Mouse (Mus musculus): ENCODE results near the gene Gpr153. TPM values are rescaled to one million over a fixed set of nuclear protein-coding genes. Genes with fewer than 3 reads are reported as not detected.

Gpr153 gene
- polyA plus RNA-seq, 1 experiment from 2014 or later: 0.81 TPM

DNA sequence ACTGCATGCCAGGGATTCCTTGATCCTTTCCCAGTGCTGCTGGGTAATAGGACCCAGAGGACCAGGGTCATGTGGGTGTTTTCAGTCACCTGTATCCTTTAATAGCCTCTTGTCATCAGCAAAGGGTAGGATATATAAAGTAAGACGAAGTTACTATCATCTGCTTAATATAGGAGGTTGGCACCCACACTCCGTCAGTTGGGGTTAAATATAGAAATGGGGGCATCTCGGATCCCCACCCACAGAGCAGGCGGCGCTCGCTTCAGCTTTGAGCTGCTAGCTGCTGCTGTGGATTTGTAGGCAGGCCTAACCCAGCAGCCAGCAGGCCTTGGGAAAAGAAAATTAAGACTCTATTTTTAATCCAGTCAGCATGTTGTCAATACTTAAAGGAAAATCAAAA, 28.0 kb upstream of the Gpr153 start:
- ATAC-seq (ENCODE audit: low read depth): no peak
- WGBS (ENCODE audit: insufficient replicate concordance): 74% methylated on average over 6 of the region's 6 CpGs
- Histone ChIP-seq H3K36me3 (no peaks in the 10 kb centered on the region), H3K27me3 (no peaks in the 10 kb centered on the region), H3K9ac (no peak overlapping the region), H3K27ac (no peak overlapping the region), H3K4me1 (replicated peaks) (peaks cover 5% of the 10 kb centered on the region; the same call in 1 of the 2 replicates), H3K4me2 (no peak overlapping the region), H3K4me3 (replicated peaks) (no peak overlapping the region), H3K9me3 (replicated peaks) (no peaks in the 10 kb centered on the region)
- DNase-seq: no peak

DNA sequence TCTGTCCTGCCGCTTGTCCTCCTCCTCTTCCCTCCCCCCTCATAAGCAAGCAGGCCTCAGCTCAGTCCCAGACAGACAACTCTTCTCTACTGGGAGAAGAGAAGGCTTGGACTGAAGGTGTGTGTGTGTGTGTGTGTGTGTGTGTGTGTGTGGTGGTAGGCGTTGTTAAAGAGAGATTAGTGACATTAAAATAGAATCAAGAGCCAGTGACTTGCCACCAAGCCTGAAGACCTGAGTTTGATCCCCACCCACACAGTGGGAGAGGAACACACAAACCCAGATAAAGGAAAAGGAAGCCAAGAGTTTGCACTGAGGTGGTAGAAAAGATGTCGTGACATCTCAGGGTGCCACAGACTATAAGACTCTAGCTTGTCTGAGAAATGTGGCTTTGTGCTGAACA, 26.8 kb upstream of the Gpr153 start:
- H3K9ac ChIP-seq: no peak overlapping the region
- no peaks in the 10 kb centered on the region for H3K27me3 ChIP-seq
- ATAC-seq (ENCODE audit: low read depth) (no peak), DNase-seq (no peak)
- whole genome bisulfite sequencing (ENCODE audit: insufficient replicate concordance): 27% methylated on average over 3 of the region's 3 CpGs
- no peak overlapping the region for H3K27ac ChIP-seq
- H3K4me1 ChIP-seq (replicated peaks): peaks cover 5% of the 10 kb centered on the region; the same call in 1 of the 2 replicates
- no peak overlapping the region for H3K4me2 ChIP-seq
- H3K36me3 ChIP-seq: no peaks in the 10 kb centered on the region
- no peaks in the 10 kb centered on the region for H3K9me3 ChIP-seq (replicated peaks)
- no peak overlapping the region for H3K4me3 ChIP-seq (replicated peaks)

DNA sequence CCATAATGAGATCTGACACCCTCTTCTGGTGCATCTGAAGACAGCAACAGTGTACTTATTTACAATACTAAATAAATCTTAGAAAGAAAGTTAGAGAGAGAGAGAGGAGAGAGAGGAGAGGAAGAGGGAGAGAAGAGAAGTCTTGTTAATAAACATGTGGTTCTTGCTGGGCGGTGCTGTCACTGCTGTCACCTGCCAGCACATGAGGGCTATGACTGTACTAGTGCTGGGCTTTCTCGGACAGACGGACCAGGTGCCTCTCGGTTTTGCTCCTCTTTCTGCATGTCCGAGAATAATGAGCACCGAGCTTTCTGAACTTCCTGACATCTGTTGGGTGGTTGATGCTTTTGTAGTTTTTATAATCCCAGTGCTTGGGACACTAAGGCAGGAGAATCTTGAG, 23.4 kb upstream of the Gpr153 start:
- Histone ChIP-seq H3K4me2 (no peak overlapping the region), H3K4me1 (replicated peaks) (peaks cover 5% of the 10 kb centered on the region; the same call in 1 of the 2 replicates), H3K36me3 (no peaks in the 10 kb centered on the region), H3K27me3 (no peaks in the 10 kb centered on the region), H3K27ac (no peak overlapping the region), H3K9me3 (replicated peaks) (no peaks in the 10 kb centered on the region), H3K9ac (no peak overlapping the region), H3K4me3 (replicated peaks) (no peak overlapping the region)
- DNase-seq (no peak), ATAC-seq (ENCODE audit: low read depth) (no peak)
- 83% methylated on average over 6 of the region's 6 CpGs for WGBS (ENCODE audit: insufficient replicate concordance)

DNA sequence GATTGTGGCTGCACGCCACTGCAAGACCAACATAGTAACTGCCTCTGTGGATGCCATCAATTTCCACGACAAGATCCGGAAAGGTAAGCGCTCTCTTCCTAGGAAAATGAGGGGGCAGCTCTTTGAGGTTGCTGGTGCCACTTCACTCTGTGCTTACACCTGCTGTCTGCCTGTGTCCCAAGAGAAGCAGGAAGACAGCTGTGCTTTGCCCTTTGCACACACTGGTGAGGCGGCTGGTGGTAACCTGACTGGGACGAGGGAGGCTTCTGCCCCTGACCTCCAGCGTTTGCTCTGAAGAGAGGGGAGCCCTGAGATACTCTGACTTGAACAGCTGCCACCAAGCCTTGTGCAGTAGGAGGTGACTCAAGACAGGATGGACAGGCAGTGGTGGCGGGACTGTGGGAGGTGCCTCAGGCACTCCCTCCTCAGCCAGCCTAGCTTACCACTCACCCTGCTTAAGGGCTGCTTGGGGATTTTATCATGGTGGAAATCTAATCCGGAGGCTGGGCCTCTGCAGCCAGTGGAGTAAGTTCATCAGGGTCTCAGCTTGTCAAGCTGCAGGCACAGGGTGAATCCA, 20.8 kb upstream of the Gpr153 start:
- Histone ChIP-seq H3K4me2 (no peak overlapping the region), H3K9me3 (replicated peaks) (no peaks in the 10 kb centered on the region), H3K27ac (no peak overlapping the region), H3K4me3 (replicated peaks) (no peak overlapping the region), H3K27me3 (no peaks in the 10 kb centered on the region), H3K36me3 (no peaks in the 10 kb centered on the region), H3K4me1 (replicated peaks) (peaks cover 24% of the 10 kb centered on the region), H3K9ac (no peak overlapping the region)
- DNase-seq (no peak), ATAC-seq (ENCODE audit: low read depth) (no peak)
- 68% methylated on average over 9 of the region's 9 CpGs for WGBS (ENCODE audit: insufficient replicate concordance)

DNA sequence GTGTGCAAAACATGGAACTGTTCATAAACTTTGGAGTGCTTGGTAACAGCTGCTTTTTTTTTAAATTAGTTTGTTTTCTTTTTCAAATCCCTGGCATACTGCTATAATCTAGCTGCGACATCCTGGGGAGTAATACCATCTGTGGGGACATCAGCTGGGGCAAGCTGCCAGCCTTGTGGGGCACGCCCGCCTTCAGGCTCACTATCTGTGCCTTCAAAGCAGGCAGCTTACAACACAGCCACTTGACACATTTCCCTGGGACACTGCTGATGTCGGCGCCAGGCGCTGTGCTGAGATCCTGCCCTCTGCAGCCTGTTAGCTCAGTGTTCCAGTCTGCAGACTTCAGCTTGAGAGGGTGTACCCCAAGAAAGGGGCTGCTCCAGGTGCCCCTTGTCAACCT, 17.0 kb upstream of the Gpr153 start:
- Histone ChIP-seq H3K4me2 (peak overlapping the region; percentile 4; the same call in 1 of the 2 replicates), H3K4me3 (replicated peaks) (no peak overlapping the region), H3K9me3 (replicated peaks) (no peaks in the 10 kb centered on the region), H3K9ac (no peak overlapping the region), H3K36me3 (no peaks in the 10 kb centered on the region), H3K27me3 (no peaks in the 10 kb centered on the region), H3K4me1 (replicated peaks) (peaks cover 33% of the 10 kb centered on the region), H3K27ac (peak overlapping the region; percentile 56; the same call in 1 of the 2 replicates)
- peak; percentile 20 for DNase-seq
- peak; percentile 87 for ATAC-seq (ENCODE audit: low read depth)
- 37% methylated on average over 6 of the region's 6 CpGs for WGBS (ENCODE audit: insufficient replicate concordance)

DNA sequence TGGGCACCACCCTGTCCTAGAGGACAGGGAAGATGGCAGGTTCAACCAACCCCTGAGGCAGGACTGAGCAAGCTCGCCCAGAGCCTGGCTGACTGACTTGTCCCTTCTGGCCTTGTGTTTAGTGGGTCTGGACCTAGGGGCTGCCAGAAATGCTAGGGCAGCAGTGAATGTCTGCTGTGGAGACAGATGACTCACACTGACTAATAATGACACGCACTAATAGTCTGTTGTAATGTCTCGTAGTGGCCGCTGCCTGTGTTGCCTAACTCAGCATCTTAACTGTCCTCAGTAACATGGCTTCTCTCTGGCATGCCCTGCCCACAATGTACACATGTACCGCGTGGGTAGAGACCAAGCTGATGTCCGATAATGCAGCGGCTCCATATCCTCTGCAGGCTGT, 13.6 kb upstream of the Gpr153 start:
- no peak overlapping the region for H3K4me2 ChIP-seq
- DNase-seq (no peak), ATAC-seq (ENCODE audit: low read depth) (no peak)
- H3K9me3 ChIP-seq (replicated peaks): no peaks in the 10 kb centered on the region
- 78% methylated on average over 8 of the region's 8 CpGs for WGBS (ENCODE audit: insufficient replicate concordance)
- H3K36me3 ChIP-seq: no peaks in the 10 kb centered on the region
- no peak overlapping the region for H3K4me3 ChIP-seq (replicated peaks)
- no peaks in the 10 kb centered on the region for H3K27me3 ChIP-seq
- no peak overlapping the region for H3K9ac ChIP-seq
- peaks cover 56% of the 10 kb centered on the region for H3K4me1 ChIP-seq (replicated peaks)
- H3K27ac ChIP-seq: no peak overlapping the region

DNA sequence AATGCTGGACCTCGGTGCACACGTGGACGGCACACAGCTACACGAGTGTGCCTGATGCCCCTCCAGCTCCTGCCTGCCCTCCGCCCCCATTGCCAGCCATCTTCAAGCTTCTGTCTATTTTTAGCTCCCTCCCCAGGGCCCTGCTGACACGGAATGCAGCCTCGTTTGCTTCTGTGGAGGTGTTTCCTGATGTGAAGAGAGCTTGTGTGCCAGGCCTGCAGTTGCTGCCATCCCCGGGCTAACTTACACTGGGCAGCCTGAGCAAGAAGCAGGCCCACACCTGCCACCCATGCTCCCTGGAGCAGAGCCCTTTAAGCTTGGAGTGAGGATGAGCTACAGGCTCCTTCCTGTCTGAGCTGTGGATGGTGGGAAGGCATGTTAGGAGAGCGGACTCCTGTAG, 11.8 kb upstream of the Gpr153 start:
- no peak for ATAC-seq (ENCODE audit: low read depth)
- H3K9ac ChIP-seq: no peak overlapping the region
- no peaks in the 10 kb centered on the region for H3K9me3 ChIP-seq (replicated peaks)
- H3K4me1 ChIP-seq (replicated peaks): peaks cover 45% of the 10 kb centered on the region
- H3K36me3 ChIP-seq: no peaks in the 10 kb centered on the region
- no peak for DNase-seq
- no peaks in the 10 kb centered on the region for H3K27me3 ChIP-seq
- 62% methylated on average over 9 of the region's 9 CpGs for WGBS (ENCODE audit: insufficient replicate concordance)
- no peak overlapping the region for H3K4me2 ChIP-seq
- no peak overlapping the region for H3K4me3 ChIP-seq (replicated peaks)
- H3K27ac ChIP-seq: peak overlapping the region; percentile 85

DNA sequence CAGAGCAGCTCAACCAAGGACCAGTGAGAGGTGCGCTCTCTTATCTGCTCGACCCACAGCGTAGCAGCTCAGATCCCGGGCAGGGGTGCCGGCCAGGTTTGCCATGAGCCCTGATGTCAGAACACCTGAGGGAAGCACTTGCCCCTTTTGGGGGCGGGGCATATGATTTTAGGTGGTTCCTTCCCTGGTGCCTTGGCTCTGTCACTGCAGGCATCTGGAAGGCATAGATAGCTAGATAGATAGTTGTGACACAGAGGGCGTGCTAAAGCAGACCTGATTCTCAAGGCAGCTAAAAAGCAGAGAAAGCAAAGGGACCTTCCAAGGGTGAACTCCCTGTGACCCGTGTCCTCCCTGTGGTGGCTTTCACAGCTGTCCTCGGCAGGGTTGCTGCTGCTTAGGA, 10.9 kb upstream of the Gpr153 start:
- ATAC-seq (ENCODE audit: low read depth): peak; percentile 69
- DNase-seq: peak; percentile 63
- WGBS (ENCODE audit: insufficient replicate concordance): 43% methylated on average over 9 of the region's 9 CpGs
- Histone ChIP-seq H3K4me1 (replicated peaks) (peaks cover 39% of the 10 kb centered on the region), H3K9ac (peak overlapping the region; percentile 43; the same call in 1 of the 2 replicates), H3K4me3 (replicated peaks) (peak overlapping the region; percentile 14; the same call in 1 of the 2 replicates), H3K9me3 (replicated peaks) (no peaks in the 10 kb centered on the region), H3K36me3 (no peaks in the 10 kb centered on the region), H3K27ac (peak overlapping the region; percentile 85), H3K27me3 (no peaks in the 10 kb centered on the region), H3K4me2 (peak overlapping the region; percentile 58)

DNA sequence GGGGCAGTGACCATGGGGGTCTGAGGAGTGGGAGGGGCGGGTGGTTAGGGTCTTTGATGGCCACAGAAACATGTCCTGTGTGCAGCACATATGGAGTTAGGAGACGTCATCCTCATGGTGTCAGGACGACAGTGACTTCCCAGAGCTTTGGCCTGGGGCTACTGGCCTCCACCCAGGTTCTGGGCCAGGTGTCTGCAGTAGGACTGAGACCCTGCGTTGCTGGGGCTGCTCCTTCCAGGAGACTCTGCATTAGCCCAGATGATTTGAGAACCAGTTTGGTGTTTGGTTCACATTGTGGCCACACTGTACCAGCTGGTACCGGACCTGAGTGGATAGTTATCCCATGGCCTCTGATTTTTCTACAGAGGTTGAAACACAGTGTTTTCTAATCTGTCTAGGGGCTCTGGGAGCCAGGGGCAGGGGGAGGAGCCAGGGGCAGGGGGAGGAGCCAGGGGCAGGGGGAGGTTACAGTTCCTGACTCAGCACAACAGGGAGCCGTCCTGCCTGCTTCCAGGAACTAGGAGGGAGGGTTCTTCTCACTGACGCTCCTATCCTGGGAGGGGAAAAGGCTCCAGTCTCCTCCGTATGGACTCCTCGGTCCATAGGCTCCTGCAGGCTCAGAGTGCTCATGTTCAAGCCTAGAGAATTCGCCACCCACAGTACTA, 10.4 kb upstream of the Gpr153 start:
- no peaks in the 10 kb centered on the region for H3K27me3 ChIP-seq
- DNase-seq (peak; percentile 53), ATAC-seq (ENCODE audit: low read depth) (peak; percentile 83)
- peak overlapping the region; percentile 58 for H3K4me2 ChIP-seq
- WGBS (ENCODE audit: insufficient replicate concordance): 34% methylated on average over 10 of the region's 10 CpGs
- peak overlapping the region; percentile 85 for H3K27ac ChIP-seq
- H3K4me3 ChIP-seq (replicated peaks): peak overlapping the region; percentile 14
- no peaks in the 10 kb centered on the region for H3K9me3 ChIP-seq (replicated peaks)
- peaks cover 36% of the 10 kb centered on the region for H3K4me1 ChIP-seq (replicated peaks)
- H3K36me3 ChIP-seq: no peaks in the 10 kb centered on the region
- peak overlapping the region; percentile 43 for H3K9ac ChIP-seq

DNA sequence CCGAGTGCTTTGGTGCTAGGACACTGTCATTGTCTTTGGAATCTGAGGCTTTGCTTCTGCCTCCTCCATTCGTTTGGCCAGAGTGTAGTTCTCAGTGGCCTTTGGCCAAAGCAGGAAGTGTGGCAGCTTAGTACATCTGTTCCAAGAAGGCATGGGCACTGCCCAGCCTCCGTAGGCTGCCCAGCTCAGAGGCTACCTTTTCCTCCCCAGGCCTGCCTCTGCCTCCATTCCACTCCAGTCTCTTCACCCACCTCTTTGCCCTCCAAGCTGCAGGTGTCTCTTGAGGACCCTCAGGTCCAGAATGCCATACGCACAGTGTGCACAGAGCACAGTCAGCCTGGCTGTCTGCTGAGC, 9.9 kb upstream of the Gpr153 start:
- H3K27ac ChIP-seq: peak overlapping the region; percentile 85
- peak overlapping the region; percentile 58 for H3K4me2 ChIP-seq
- H3K4me3 ChIP-seq (replicated peaks): no peak overlapping the region; the same call in 1 of the 2 replicates
- H3K36me3 ChIP-seq: no peaks in the 10 kb centered on the region
- no peaks in the 10 kb centered on the region for H3K27me3 ChIP-seq
- DNase-seq (no peak), ATAC-seq (ENCODE audit: low read depth) (no peak; the same call in 1 of the 2 replicates)
- 54% methylated on average over 4 of the region's 4 CpGs for WGBS (ENCODE audit: insufficient replicate concordance)
- H3K9me3 ChIP-seq (replicated peaks): no peaks in the 10 kb centered on the region
- H3K9ac ChIP-seq: peak overlapping the region; percentile 43
- peaks cover 36% of the 10 kb centered on the region for H3K4me1 ChIP-seq (replicated peaks)

DNA sequence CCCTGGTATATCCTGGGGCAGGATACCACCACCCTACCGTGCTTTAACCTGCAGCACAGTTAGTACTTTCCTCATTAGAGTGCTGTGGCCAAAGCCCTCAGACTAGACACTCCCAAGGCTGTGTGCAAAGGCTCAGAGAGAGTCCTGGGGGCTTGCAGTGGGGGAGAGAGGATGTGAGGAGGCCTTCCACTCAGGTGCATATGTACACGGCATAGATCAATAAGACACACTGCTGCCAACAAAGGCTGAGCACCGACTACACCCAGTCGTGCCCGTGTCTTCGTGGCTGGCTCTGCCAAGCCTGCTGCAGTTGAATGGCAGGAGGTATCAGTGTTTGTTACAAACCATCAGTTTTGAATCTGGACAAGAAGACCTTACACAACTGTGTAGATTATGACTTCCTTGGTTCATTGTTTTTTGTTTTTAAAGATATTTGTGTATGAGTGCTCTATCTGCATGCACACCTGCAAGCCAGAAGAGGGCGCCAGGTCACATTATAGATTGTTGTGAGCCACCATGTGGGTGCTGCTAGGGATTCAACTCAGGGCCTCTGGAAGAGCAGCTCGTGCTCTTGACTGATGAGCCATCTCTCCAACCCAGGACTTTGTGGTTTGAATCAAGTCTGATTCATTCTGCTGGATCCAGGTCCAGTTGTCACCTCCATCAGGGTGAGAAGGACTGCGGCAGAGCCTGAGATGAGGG, 9.0 kb upstream of the Gpr153 start:
- Histone ChIP-seq H3K36me3 (no peaks in the 10 kb centered on the region), H3K9me3 (replicated peaks) (no peaks in the 10 kb centered on the region), H3K9ac (no peak overlapping the region), H3K4me2 (no peak overlapping the region), H3K4me1 (replicated peaks) (peaks cover 36% of the 10 kb centered on the region), H3K27ac (no peak overlapping the region), H3K4me3 (replicated peaks) (no peak overlapping the region), H3K27me3 (no peaks in the 10 kb centered on the region)
- 83% methylated on average over 9 of the region's 9 CpGs for WGBS (ENCODE audit: insufficient replicate concordance)
- DNase-seq (no peak), ATAC-seq (ENCODE audit: low read depth) (no peak)

Measured in liver, embryonic 13.5 days (tissue).